Mouse (Mus musculus) adrenal gland, adult 2 months (tissue): ENCODE data around the gene Kcnrg. TPM values are rescaled to one million over a fixed set of nuclear protein-coding genes. Genes with fewer than 3 reads are reported as not detected.
"Not testable (repeated sequence)": the region's sequence is repeated elsewhere in the genome, so short reads cannot be mapped to it uniquely, and the experiment has no call there.

Source experiments
- DNase-seq: peaks from one replicate; pipeline ENCODE4 v3.0.0; 2021
- long read RNA-seq: library from polyadenylated mRNA; stranded (forward); transcript quantifications from one replicate; pipeline ENCODE4 v2.0.0, GENCODE M21; 2021
- polyA plus RNA-seq: library from polyadenylated mRNA; depleted of rRNA; stranded (reverse); fragments of >200 nt; gene quantifications from 2 replicates; pipeline ENCODE4 v1.2.3, GENCODE M21; 2012; rRNA removed
- total RNA-seq, 2 experiments: library from RNA; stranded (reverse); gene quantifications; 2 replicates each; pipeline ENCODE4 v1.2.3; 2021

The Kcnrg gene
- total RNA-seq: under 1 TPM in 1 of 2 experiments, not detected in 1; 0.35 TPM
- polyA plus RNA-seq: 0.06 TPM in 2 replicates
- long read RNA-seq: 0 reads

GRCm38 (mm10) chr14:61607157-61607556 lies at the start of gene Kcnrg:
Gene Kcnrg (plus strand): TSS chr14:61607457.
- no peak for DNase-seq

DNA sequence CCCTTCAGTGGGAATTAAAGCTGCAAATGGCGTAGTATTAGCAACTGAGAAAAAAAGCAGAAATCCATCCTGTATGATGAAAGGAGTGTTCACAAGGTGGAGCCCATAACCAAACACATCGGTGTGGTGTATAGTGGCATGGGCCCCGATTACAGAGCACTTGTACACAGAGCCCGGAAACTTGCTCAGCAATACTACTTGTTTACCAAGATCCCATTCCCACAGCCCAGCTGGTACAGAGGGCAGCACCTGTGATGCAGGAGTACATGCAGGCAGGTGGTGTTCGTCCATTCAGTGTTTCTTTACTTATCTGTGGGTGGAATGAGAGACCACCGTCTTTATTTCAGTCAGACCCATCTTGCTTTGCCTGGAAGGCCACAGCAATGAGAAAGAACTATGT lies 48.4 kb upstream of the Kcnrg start:
- DNase-seq: no peak

DNA sequence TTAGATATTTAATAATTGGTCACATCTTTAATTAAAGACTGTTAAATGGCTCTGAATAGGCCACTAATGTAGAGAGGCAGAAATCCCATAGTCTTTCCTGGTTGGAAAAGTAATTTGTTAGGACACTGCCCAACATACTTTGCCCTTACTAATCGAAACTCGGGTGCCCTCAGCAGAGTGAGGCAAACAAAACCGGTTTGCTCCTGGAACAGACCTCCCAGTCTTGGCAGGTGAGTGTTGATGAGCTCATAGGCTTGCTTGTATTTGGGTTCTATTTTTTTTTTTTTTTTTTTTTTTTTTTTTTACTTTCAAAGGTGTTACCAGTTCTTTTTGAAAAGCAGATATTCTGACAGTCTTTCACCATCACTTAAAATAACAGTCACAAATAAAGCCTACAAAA lies 47.4 kb upstream of the Kcnrg start:
- no peak for DNase-seq

DNA sequence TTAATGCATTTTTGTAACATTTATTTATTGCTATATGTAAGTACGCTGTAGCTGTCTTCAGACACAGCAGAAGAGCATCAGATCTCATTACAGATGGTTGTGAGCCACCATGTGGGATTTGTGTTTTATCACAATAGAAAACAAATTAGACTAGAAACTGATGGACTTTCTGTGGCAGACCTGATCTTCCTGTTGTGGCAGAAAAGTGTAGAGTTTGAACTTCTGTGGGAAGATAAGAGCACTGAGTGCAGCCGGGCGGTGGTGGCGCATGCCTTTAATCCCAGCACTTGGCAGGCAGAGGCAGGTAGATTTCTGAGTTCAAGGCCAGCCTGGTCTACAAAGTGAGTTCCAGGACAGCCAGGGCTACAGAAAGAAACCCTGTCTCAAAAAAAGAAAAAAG lies 41.0 kb upstream of the Kcnrg start:
- DNase-seq: not testable (repeated sequence)

DNA sequence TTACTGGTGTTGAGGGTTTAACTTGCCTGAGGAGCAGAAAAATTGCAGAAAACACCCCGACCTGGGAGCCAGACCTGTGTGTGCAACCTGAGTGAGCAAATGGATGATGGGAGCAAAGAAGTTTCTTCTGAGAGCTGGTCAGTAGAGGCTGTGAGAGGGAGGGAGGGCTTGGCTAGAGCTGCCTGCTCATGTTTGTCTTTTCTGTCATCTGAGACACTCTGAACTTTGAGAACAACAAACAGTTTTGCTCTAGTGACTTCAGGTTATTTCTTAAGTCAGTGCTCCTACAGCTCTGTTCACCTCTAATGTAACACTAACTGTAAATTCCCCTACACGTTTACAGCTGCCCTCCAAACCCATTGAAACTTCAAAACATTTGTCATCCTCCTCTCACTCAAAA lies 37.9 kb upstream of the Kcnrg start:
- DNase-seq: no peak

- DNase-seq: peak; percentile 83
These were observed 35.9 kb upstream of the Kcnrg start for GRCm38 (mm10) chr14:61571366-61571765.

GRCm38 (mm10) chr14:61572131-61572530 lies 35.1 kb upstream of the Kcnrg start:
- no peak for DNase-seq

DNA sequence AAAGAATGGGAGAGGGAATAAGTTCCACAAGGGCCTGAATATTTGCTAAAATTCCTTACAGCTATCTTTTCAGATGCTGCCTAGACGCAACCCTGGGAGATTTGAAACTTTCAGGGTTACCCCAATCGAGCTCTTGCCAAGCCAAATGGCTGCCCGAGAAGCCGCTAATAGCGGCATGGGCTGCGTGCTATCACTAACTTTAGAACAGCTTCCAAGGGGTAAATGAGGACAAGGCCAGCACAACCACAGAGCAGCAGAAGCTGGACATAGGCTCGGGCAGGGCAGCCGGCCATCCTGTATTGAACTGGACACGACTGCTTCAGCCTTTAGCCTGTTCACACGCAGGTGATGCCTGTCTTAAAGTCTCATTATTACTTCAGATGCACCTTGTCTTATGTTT lies 32.2 kb upstream of the Kcnrg start:
- DNase-seq: peak; percentile 74

DNA sequence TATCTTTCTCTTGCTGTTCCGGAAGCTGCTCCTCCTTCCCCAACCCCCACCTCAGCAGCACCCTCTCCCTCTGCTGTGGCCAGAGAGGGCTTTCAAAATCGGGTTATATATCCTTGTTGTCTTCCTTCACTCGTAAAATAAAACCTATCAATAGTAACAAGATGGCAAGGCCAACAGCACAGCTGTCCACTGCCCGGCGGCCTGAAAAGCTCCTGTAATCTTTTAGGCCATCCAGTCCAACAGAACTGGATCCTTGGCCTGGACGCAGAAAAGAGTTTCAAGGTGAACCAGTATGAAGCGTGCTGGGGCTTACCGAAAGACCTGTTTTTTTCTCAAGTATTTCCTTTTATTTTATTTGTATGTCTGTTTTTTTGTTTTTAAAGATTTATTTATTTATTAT lies 31.3 kb upstream of the Kcnrg start:
- DNase-seq: no peak

DNA sequence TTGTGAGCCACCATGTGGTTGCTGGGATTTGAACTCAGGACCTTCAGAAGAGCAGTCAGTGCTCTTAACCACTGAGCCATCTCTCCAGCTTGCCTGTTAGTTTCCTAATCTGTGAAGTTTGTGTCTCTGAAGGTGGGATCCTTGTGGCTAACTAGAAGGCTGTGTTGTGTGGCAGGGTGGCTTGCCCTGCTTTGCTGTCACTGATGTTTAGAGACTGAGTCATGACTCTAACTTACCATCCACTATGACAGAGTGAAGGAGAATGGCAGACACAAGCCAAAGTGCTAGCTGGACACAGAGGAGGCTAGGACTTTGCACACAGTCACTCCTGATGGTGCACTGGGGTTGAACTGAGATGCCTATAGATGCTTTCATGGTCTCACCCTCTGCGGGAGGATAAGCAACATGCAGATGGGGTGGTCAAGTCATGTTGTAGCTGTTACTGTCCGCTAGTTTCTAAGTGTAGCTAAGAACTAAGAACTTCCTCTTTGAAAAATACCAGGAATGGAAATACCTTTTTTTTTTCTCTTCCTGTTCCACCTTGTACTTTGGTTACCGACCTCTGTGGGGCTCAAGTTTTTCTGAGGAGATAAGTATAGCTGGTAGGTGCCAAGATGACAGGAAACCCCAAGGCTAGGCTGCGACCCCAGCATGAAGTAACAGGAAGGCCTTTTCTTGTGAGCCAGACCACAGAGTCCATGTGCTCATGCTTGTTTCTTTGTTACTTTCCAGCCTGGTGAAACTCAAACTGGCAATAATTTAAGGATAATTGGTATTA lies 17.8 kb upstream of the Kcnrg start:
- DNase-seq: no peak

- DNase-seq: peak; percentile 56
These were observed 10.4 kb upstream of the Kcnrg start for GRCm38 (mm10) chr14:61596719-61597426.

DNA sequence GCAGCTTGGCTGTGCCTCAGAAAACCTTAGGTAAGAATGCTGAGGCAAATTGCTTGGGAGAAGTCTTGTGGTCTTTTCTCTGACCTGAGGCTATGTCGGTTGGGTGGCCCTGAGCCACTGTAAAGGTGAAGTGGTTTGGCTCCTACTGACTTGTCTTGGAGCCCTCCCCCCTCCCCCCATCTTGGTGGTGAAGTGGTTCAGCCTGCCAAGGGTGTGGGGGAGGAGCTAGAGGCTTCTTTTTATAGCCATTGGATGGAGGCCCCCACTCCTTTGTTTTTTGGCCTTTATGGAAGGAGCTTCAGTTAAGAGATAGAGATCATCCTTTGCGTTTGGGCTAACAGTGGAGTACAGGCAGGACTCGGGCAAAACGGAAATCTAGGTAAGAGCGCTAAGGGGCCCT lies 9.3 kb upstream of the Kcnrg start, which contains the start of gene Trim13:
Gene Trim13 (plus strand): TSS at position 280 of the 400 bp plus-strand sequence.
- DNase-seq: no peak

GRCm38 (mm10) chr14:61599057-61599806 lies 8.0 kb upstream of the Kcnrg start:
- peak; percentile 96 for DNase-seq

DNA sequence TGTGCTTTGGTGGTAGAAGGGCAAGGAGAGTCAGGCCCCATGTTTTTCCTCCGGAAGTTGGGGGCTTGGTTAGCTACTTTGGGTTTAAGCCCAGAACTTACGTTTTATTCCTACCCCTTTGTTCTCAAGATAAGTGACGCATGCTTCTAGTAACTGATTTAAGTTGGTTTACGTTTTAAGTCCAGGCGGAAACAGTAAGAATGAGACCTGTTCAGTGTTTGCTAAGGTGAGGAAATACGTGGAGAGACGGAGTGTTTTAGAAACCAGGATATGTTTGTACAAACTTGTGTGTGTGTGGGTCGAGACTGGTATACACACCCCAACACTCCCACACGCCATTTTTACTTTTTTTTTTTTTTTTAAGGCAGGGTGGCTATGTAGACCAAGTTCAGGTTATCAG lies 5.9 kb upstream of the Kcnrg start:
- no peak for DNase-seq

- DNase-seq: no peak
These were observed 4.0 kb upstream of the Kcnrg start for GRCm38 (mm10) chr14:61603069-61603755.

DNA sequence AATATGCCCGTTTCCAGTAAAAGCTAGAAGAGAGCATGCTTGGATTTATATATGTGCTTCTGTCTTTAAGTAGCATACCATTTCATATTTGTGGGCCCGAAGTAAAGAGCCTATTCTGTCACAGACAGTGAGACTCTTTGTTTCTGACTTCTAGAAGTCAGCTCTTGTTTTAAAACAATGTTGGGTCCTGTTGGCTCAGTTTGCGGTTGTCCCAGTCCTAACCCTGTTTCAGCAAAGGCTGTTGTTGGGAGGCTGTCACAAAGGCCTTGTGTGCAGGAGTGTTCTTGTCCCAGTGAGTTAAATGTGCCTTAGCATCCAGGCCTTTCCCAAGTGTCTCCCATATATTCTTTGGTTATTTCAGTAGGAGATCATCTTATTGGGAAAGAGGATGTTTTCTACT lies 3.2 kb upstream of the Kcnrg start:
- DNase-seq: no peak

- not testable (repeated sequence) for DNase-seq
These were observed 1.2 kb upstream of the Kcnrg start for GRCm38 (mm10) chr14:61606088-61606487.

DNA sequence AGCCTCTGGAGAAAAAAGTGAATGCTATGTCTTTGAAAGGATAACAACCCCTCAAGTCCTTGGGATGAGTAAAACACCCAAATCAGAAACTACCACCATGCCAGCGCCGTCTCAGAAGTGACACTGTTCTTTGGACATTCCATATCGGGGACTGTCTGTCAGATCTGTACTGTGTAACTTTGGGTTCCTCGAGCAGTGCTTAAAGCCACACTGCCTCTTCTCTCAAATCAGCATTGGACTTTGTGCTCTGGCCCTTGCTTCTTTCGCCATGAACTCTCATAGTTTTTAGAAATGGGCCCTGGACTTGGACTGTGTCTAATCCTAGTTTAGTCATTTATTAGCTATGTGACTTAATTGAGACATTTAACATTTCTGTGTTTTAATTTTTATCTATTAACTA lies 4.5 kb downstream of the Kcnrg start:
- DNase-seq: no peak

DNA sequence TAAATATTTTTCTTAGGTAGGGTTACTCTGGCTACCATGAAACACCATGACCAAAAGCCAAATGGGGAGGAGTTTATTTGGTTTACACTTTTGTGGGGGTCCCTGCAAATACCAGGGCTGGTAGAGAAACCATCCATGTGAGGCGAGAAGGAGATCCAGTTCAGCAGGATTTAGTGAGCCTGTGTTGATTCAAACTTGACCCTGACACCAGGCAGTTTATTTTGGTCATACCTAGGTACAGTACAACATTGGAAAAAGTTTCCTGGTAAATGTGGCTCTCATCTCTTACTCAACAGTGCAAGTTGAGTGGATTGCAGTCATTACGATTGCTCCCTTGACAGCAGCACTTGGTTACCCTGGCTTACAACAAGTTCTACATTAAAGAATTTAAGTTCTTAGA lies 6.1 kb downstream of the Kcnrg start:
- no peak for DNase-seq

- no peak for DNase-seq
These were observed 13.1 kb downstream of the Kcnrg start for GRCm38 (mm10) chr14:61620371-61620770.

- DNase-seq: no peak
These were observed 28.7 kb downstream of the Kcnrg start for GRCm38 (mm10) chr14:61635969-61636368.

- DNase-seq: no peak
These were observed 35.4 kb downstream of the Kcnrg start for GRCm38 (mm10) chr14:61642668-61643067.
